Mouse (Mus musculus): ENCODE data around the gene Nat14.

GRCm38 (mm10) chr7:4922931-4923565 lies 1.2 kb downstream of the Nat14 start:
- TF ChIP-seq CTCF (IDR thresholded peaks at IDR 0.05; ENCODE audit: low read depth, low read length) (no peak), POLR2A (IDR thresholded peaks at IDR 0.05; ENCODE audit: borderline replicate concordance, low read depth, low read length) (no peak)
